Mouse (Mus musculus) ovary, adult 18-20 months (tissue): ENCODE results near the gene Ppp1r35.
A peak's percentile ranks its signal among the peaks of the same experiment; 100 is the strongest.
"Not testable (repeated sequence)": the region's sequence is repeated elsewhere in the genome, so short reads cannot be mapped to it uniquely, and the experiment has no call there.

ENCODE experiments used
- DNase-seq: peaks from one replicate; pipeline ENCODE4 v3.0.0; 2022; ENCODE audit warnings: low spot score, mixed read lengths

The Ppp1r35 gene

DNA sequence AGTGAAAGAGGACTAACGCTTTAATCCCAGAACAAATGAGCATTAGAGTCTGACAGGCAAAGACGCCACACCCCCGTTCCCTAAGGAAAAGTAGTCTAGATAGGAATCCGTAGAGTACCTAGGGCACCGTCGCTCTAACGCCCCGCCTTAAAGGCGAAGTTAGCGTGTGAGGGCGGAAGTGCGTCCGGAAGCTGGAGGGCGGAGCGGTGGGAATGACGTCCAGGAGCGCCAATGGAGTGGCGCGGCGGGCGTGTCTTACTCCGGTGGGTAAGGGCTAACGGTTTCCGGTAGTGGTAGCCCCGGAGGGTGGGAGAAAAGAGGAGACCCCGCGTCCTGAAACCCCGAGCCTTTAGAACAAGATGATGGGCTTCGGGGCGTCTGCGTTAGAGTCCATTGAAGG is at the start of gene Ppp1r35:
TSS of gene Ppp1r35 (plus strand) at position 215 of the 400 bp plus-strand sequence.
- peak; percentile 93 for DNase-seq

DNA sequence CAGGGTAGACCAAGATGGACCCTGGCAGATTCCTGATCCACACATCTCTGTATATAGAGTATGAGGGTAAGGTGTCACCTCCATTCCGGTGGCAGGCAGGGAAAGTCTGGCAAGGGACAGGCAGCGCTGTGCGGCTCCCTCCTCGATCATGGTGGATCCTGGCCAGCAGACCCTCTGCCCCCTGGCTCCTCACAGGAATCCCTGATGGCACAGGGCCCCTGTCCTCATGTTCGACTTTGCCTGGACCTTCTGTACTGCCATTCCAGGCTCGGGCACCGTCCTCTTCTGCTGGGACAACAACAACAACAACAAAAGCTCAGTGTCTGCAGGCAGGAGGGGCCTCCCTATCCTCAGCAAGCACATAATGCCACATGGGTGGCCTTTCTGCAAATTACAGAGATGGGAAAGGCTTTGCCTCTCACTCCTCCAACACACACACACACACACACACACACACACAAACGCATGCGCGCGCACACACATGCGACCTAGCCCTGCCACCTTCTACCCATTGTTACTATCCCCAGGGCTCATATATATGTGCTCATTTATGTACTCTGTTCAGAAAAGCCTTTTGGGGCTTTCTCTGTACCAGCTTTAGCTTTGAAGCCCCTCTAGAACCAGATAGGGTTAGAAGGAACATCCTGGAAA is 44.9 kb upstream of the Ppp1r35 start:
- DNase-seq = no peak

DNA sequence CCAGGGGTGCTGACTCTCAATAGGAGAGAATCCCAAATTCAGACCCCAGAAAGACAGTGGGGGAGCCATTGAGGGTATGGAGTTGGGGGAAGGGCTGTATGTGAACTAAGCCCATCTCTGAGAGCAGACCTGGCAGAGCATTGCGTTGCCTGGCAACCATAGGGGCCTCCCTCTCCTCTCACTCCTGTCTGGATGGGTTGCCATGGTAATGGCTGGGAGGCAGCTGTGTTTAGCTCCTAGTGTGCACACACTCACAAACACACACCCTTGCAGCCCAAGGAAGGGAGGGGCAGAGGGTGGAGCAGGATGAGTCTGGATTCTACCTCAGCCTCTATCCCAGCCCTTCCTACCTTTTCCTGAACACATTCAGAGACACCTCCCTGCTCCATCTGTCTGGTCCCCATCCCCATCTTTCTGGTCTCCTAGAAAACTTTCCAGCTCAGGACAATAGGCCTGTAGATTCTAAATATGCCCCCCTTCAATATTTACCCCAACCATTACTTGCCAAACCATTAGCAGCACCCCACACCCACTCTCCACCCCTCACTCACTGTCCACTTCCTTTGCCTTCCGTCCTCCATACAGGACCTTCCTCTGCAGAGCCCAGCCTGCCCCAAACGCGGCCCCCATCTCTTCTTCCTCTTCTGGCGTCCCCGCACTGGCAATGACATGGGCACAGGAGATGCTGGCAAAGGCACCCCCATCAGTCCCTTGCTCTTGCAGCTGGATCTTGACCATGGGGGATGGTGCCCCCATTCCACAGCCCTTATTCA is 44.2 kb upstream of the Ppp1r35 start:
- no peak for DNase-seq

DNA sequence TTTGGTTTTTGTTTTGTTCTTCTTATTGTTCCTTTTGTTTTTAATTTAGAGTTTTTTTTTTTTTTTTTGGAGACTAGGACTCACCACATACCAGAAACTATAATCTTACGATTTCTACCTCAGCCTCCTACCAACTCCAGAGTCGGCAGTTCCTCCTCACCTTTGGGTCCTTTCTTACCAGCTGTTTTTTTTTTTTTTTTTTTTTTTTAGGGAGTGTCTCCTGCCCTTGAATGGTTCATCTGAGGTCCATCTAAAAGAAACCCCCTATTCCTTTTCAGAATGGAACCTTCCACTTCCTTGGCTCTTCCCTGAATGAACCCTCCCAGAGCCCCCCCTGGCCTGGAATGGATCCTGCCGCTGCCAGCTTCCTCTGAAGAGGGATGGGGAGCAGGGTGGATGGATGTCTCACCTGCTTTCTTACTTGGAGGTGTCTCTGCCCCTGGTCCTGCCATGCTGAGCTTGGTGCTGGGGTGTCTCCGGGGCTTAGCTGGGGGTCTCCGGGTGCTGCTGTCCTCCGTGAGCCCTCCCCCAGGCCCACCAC is 41.2 kb upstream of the Ppp1r35 start:
- DNase-seq = no peak

DNA sequence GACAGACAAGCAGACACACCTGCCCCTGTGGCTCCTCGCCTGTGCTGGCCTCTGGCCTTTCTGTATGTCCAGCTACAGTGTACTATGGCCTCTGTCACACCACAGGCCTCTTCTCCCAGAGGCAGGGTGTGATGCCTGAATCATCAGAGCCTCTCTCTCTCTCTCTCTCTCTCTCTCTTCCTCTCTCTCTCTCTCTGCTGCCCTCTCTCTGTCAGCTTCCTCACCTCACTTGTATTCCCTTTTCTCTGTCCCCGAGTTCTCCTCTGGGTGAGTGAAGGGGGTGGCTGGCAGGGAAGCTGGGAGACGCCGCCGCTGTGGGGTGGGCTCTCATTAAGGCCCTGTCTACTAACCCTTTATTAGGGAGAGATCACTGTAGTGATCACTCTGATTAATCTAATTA is 40.1 kb upstream of the Ppp1r35 start:
- DNase-seq = no peak

DNA sequence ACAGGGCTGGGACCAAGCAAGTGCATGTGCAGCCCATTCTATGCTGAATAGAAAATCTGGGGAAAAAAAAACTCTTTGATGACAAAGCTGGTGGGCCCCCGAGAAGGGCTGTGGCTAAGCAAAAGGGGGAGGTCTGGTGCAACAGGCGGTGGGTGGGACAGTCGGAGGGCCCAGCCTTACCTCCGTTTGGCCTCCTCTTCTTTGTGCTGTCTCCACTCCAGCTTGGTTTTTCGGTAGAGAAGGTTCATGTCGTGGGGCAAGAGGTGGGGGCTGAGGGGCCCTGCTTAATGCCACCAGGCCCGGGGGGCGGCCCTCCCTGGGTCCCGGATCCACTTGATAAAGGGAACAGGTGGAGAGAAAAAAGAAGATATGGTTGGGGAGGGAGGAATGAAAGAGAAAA is 39.2 kb upstream of the Ppp1r35 start:
- no peak for DNase-seq

DNA sequence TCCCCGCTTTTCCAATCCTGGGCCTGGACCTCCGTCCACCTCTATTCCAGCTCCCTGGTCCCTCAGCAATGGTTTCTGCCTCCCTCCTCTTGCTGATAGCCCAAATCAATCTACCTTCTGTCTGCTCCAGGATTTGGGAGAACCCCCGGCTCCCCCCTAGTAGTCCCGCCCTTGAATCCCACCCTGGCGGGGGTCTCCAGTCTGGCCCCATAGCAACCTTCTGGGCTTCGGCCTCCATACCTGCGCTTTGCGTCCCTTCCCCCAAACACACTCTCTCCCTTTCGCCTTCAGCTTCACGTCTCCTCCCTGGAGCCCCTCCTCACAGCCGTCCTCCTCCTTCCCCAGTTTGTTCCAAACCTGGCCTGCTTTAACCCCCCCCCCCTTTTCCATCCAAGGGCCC is 38.1 kb upstream of the Ppp1r35 start:
- no peak for DNase-seq

DNA sequence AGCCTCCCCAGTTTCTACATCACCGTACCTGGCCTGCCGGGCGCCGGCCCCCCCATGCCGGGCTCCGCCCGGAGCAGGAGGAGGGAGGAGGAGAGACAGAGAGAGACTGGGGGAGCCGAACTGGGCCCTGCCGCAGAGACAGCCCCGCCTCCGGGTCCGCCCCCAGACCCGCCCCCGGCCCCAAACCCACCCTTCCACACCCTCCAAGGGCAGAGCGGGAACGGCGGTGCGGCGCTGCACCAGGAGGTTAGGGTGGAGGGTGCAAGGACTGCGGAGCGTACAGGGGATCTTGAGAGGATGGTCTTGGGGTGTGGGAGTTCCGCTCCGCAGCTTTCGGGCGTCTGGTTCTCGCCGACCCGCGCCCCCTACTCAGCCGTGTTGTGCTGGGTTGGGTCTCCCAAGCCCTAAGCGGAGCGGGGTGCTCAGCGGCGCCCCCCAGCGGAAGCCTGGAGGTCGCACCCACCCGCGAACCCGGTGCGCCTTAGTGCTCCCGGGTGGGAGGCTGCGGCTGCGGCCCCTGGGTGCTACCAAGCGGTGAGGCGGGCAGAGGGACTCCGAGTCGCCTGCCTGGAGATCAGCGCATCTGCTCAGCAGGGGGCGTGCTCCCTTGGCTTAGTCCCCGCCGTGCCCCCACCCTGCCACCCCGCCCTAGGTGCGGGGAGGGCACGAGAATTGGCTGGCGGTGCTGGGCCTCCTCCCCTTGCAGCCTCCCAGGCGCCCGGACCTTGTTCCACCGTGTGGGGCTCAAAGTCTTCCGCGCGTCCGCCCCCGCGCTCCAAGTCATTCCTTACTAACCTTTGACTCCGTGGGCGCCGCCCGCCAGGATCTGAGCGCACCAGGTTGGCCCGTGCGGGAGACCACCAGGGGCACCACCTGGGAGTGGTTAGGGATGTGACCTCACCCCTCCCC is 37.4 kb upstream of the Ppp1r35 start, which contains the start of gene Nyap1:
TSS of gene Nyap1 (minus strand) at position 585 of the 909 bp plus-strand sequence.
- DNase-seq = peak; percentile 75

DNA sequence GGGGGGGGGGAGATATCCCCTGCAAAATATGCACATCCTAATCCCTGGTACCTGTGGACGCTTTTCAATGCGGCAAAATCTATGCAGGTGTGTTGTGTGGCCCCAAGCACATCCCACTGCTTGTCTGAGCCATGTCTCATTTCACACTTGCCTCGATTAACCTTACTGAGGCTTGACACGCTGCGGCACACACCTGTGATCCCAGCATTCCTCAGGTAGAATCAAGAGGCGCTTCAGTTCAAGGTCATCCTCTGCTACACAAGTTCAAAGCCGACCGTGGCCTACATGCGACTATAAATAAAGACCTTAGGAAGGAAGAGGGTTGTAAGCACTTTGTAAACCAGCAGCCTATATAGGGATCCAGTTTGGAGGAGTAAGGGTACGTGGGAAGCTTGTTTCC is 36.6 kb upstream of the Ppp1r35 start:
- no peak for DNase-seq

DNA sequence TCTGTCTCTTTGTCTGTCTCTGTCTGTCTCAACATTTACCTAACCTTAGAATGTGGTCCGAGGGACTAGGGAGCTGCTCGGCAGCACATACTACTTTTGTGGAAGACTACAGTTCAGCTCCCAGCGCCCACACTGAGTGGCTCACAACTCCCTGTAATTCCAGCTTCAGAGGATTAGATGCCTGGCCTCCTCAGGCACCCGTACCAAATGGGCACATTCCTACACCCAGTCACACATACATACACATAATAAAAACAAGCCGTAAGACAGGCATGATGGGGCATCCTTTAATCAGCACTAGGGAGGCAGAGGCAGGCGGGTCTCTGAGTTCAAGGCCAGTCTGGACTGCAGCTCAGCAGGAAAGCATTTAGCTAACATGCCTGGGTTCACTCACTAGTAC is 35.8 kb upstream of the Ppp1r35 start:
- no peak for DNase-seq

DNA sequence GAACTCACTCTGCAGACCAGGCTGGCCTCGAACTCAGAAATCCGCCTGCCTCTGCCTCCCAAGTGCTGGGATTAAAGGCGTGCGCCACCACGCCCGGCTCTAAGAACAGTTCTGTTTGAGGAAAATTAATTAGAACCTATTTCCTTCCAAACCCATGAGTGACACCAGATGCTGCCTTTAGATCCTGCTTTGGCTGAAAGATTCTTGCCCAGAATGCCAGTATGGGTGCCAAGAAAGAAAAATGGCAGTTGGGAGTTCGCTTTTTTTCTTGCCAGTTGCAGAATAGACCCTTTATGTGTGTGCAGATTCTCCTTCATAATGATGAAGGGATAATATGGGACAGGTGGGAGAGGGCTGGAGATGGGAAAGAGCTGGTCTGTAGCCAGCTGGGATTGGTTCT is 34.5 kb upstream of the Ppp1r35 start:
- no peak for DNase-seq

DNA sequence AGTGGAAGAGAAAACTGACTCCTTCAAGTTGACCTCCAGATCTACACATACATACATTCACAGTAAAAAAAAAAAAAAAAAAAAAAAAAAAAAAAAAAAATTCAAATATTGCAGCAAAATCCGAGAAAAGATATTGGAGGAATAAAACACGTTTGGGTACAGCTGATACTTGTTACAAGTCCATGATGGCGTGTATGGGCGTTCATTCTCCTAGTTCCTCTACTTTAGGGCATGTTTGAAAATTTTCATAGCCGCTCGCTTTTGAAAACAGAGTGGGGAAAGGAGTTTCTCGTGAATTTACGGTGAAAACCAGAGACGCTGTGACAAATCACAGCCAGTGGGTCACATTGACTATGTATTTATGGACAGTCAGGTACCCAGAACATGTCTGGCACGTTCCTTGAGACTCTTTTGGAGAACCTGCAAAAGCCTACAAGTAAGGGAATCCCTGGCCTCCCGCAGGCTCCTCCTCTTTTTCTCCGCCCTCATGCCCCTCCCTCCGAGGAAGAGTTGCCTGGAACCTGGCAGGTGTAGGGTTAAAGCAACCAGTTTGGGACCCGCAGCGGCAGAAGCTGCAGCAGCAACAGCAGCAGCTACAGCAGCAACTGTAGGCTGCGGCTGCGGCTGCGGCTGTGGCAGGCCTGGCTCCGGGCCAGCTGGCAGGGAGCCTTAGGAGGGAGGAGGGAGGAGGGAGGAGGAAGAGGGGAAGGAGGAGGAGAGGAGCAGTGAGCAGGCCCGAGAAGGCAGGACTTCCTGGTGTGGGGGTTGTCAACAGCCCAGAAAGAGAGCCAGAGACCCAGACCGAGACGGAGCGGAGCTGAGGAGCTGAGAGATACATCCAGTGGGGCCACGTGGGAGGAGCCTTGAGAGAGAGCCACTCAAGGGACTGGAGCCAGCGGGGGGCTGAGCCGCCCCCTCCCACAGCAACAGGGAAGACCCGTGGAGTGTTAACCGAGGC is 33.2 kb upstream of the Ppp1r35 start, which contains the start of gene Tsc22d4:
TSS of gene Tsc22d4 (plus strand) at position 517 of the 958 bp plus-strand sequence.
- DNase-seq = peak; percentile 94

DNA sequence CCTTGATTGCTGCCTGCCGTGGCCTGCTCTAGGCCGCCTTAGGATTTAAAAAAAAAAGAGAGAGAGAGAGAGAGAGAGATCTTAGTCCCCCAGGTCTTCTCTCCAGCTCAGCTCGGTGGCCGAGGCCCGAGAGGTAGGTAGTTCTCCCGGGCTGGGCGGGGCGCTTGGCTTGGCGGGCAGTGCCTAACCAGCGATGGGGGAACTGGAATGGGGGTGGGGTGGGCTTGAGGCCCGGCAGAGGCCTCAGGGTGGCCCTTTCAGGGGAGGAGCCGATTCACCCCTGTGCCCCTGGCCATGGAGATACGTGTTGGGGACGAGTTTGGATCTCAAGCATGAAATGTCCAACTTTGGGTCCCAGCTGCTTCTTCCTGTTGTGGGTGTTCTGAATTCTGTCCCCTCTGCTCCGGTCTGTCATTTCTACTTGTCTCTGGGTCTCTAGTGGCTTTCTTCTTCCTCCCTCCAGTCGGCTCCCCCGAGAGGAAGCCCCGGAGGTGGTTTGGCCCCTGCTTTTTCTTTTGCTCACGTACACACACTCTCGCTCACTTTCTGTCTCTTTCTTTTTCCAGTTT is 32.3 kb upstream of the Ppp1r35 start:
- peak; percentile 52 for DNase-seq

DNA sequence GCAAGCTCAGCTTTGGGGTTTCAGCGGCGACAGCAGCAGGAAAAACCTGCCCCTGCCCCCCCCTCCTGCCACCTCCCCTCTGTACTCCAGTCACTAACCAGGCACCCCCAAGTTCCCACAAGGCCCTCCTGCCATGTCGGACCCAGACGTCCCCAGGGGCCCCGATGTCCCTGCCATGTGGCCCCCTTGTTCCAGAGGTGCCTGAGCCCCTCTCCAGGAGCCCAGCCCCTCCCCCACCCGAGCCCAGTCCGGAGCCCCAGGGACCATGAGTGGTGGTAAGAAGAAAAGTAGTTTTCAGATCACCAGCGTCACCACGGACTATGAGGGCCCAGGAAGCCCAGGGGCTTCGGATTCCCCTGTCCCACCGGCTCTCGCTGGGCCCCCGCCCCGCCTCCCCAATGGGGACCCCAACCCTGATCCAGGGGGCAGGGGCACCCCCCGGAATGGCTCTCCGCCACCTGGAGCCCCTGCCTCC is 31.8 kb upstream of the Ppp1r35 start:
- DNase-seq = no peak

DNA sequence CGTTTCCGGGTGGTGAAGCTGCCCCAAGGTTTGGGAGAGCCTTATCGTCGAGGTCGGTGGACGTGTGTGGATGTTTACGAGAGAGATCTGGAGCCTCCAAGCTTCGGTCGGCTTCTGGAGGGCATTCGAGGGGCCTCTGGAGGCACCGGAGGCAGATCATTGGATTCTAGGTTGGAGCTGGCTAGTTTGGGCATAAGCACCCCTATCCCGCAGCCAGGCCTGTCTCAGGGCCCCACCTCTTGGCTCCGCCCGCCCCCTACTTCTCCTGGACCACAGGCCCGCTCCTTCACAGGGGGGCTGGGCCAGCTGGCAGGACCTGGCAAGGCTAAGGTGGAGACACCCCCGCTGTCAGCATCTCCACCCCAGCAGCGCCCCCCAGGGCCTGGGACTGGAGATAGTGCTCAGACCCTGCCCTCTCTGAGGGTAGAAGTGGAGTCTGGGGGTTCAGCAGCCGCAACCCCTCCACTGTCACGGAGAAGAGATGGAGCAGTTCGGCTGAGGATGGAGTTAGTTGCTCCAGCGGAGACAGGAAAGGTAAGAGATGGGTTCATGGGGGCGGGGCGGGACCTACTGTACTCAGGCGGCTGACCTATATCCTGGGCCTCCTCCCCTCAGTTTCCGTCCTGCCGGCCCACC is 31.2 kb upstream of the Ppp1r35 start:
- DNase-seq = no peak

DNA sequence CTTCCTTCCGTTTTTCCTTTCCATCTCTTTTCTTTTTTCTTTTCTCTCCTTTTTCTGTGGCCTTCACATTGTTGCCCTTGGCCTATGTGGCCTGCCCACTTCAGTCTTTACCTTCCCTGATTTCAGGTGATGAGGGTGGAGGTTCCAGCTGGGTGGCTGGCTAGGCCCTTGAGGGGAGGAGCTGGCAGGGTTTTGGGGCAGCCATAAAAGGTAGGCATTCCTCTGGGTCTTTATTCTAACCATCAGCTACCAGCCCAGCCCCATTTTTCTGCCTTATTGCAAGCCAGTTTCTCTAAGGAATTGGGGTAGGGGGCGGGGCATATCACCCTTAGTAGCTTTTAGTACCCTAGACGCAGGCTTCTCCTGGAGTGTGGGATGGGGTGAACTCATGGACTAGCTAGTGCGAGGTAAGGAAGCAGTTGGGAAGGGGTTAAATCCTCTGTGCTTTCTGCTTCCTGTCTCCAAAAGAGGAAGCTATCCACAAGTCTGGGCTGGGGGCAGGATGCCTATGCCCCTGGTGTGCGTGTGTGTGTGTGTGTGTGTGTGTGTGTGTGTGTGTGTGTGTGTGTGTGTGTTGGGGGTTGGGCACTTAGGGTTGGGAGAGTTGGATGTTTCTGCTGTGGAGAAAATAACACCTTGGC is 30.4 kb upstream of the Ppp1r35 start:
- DNase-seq = no peak

DNA sequence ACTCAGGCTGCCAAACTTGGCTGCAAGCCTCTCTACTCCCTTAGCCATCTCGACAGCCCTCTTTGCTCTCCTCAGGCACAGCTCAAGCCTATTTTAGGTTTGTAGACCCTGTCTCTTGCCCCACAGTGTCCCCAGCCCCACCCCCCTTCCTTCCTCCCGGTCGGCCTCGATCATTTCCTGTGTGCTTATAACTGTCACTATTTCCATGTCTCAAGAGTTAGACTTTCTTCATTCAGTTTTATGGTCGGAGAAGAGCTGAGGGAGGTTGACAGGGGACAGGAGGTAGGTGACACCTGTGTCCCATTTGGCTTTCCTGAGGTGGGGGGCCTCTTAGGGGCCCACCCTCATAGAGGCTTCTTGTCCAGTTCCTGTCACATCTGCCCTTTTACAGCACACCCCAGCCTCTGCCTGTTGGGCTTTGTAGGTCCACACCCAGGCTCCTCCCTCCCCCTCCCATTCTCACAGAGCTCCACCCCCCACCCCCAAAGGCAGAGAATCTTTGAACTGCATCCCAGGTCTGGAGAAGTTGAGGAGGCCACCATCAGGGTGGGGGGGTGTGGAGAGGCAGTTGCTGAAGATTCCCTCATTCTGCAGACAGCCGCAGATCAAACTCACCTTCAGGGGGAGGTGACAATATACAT is 29.3 kb upstream of the Ppp1r35 start:
- DNase-seq = no peak

DNA sequence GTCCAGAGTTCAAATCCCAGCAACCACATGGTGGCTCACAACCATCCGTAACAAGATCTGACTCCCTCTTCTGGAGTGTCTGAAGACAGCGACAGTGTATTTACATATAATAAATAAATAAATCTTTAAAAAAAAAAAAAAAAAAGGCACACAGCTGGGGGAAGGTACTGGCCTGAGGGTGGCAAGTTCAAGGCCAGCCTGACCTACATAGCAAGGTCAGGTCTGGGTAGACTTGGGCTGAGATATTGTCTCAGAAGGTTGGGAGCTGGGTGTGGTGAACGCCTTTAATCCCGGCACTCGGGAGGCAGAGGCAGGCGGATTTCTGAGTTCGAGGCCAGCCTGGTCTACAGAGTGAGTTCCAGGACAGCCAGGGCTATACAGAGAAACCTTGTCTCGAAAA is 28.4 kb upstream of the Ppp1r35 start:
- DNase-seq = not testable (repeated sequence)
